Mouse (Mus musculus) testis, adult 2 months (tissue): Measurements from ENCODE around the gene Fut8.

ENCODE experiments used
- CTCF ChIP-seq: fragments of 200-500 bp; IDR thresholded peaks from 2 replicates; pipeline ENCODE4 v1.5.1; 2012; ENCODE audit warnings: low read depth, mild to moderate bottlenecking, inconsistent platforms, low read length, moderate library complexity; ENCODE audit not compliant: control insufficient read depth, insufficient read depth, insufficient replicate concordance
- POLR2A ChIP-seq: fragments of 200-500 bp; IDR thresholded peaks from 2 replicates; pipeline ENCODE4 v1.6.1; 2012; ENCODE audit warnings: low read depth, mild to moderate bottlenecking, inconsistent platforms, low read length, moderate library complexity; ENCODE audit not compliant: control insufficient read depth

DNA sequence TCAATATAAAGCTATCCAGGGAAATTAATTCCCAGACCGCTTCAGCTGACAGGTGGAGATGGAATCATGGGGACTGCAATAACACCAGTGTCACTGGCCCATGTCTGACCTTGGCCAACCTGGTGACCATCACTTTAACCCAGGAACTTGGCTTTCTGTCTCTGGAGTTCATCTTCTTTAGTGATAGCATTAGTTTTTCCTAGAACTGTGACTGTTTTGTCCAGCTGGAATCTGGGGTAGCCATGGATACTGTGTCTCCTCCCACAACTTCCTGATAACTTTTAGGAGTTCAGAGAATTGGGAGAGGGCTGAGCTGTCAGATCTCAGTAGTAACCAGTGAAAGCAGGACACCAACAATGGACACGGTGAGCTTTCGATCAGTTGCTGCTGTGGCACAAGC is 264.3 kb downstream of the Fut8 start:
- TF ChIP-seq POLR2A (no peak), CTCF (no peak)
